Mouse (Mus musculus): ENCODE data around the gene Eva1c. TPM values are rescaled to one million over a fixed set of nuclear protein-coding genes. Genes with fewer than 3 reads are reported as not detected.
A peak's percentile ranks its signal among the peaks of the same experiment; 100 is the strongest.

Gene Eva1c
- polyA plus RNA-seq, 1 experiment from 2014 or later: 0.52 TPM

DNA sequence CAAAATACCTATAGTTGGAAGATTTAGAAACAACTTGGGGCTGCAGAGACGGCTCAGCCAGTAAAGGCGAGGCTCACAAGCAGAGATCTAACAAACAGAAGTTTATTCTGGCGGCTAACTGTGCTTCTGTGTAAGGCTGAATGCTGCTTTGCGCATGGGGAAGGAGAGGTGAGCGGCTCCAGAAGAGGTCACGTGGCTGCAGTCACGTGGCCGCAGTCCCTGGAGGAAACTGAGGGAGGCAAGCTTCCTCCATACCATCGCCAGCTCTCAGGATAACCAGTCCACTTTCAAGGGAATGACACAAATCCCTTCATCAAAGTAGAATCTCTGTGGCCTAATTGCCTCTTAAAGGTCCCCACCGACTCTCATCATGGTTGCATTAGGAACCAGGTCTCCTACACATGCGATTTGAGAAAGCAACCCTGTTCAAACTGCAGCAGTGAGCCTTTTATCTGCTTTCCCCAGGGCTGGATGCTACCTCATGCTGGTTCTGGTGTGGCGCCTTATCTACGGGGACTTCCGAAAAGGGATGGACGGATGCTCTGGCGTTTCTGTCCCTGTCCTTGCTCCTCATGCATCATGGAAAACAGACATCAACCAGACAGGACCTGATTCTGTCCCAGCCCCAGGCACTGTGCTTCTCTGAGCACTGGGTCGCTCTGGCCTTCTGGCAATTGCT, 84.5 kb downstream of the Eva1c start:
- H3K9ac ChIP-seq (replicated peaks; ENCODE audit: low read length): no peak overlapping the region
- H3K4me3 ChIP-seq (ENCODE audit: low read depth, low read length): no peak overlapping the region
- ATAC-seq (replicated peaks; ENCODE audit: insufficient number of reproducible peaks, low FRiP score, low TSS enrichment, low read depth) (no peak), DNase-seq (ENCODE audit: low spot score) (no peak)
- H3K27me3 ChIP-seq (ENCODE audit: control insufficient read depth, insufficient read depth, low read length): no peaks in the 10 kb centered on the region
- H3K27ac ChIP-seq (replicated peaks; ENCODE audit: low read depth, low read length): no peak overlapping the region
- no peaks in the 10 kb centered on the region for H3K9me3 ChIP-seq (replicated peaks; ENCODE audit: control insufficient read depth, low read length)
- no peak overlapping the region for H3K4me2 ChIP-seq (ENCODE audit: low read depth, low read length)
- H3K4me1 ChIP-seq (ENCODE audit: control insufficient read depth, insufficient read depth, low read length): no peaks in the 10 kb centered on the region
- H3K36me3 ChIP-seq (replicated peaks; ENCODE audit: control insufficient read depth, insufficient read depth, low read depth, low read length): no peaks in the 10 kb centered on the region
- WGBS: 80% methylated on average over 17 of the region's 17 CpGs

DNA sequence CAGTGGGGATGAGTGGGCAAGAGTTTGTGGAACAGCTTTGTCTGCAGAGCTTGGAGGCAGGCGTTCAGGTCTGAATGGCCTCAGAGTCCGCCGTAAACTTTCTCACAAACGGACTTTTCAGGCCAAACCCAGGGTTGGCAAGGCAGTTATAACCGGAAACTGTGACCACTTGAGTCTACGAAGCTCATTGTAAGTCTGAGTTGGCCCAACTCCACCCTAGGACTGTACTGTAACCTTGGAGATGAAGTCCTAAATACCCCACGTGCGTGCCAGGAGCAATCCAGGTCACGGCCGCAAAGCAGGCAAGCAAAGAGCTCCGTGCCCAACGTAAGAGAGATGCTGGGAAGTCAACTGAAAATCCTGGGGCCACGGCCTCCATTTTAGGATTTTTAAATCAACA, 85.2 kb downstream of the Eva1c start:
- H3K9me3 ChIP-seq (replicated peaks; ENCODE audit: control insufficient read depth, low read length): no peaks in the 10 kb centered on the region
- no peak for DNase-seq (ENCODE audit: low spot score)
- H3K27ac ChIP-seq (replicated peaks; ENCODE audit: low read depth, low read length): no peak overlapping the region
- H3K4me3 ChIP-seq (ENCODE audit: low read depth, low read length): no peak overlapping the region
- no peak overlapping the region for H3K4me2 ChIP-seq (ENCODE audit: low read depth, low read length)
- 94% methylated on average over 13 of the region's 13 CpGs for WGBS
- no peak overlapping the region for H3K9ac ChIP-seq (replicated peaks; ENCODE audit: low read length)
- H3K36me3 ChIP-seq (replicated peaks; ENCODE audit: control insufficient read depth, insufficient read depth, low read depth, low read length): no peaks in the 10 kb centered on the region
- no peak for ATAC-seq (replicated peaks; ENCODE audit: insufficient number of reproducible peaks, low FRiP score, low TSS enrichment, low read depth)
- H3K27me3 ChIP-seq (ENCODE audit: control insufficient read depth, insufficient read depth, low read length): no peaks in the 10 kb centered on the region
- H3K4me1 ChIP-seq (ENCODE audit: control insufficient read depth, insufficient read depth, low read length): no peaks in the 10 kb centered on the region

DNA sequence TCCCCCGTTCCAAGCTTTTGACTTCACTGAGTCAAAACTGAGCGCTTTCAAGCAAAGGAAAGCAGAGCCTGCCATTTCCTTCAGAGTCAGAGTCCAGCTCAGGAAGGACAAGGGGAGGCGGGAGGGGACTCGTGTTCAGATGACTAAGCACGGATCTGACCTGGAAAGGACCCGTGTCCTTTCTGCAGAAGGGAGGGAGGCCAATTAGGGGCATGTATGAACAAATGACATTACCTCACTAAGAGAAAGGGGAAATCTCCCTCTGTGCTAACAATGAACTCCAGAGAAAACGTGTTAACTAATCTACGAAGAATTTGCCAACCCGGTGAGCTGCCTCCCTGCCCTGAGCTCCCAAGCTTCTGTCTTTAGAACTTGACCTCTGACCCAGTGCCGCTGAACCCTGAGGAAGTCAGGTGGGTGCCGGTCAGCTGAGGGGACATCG, 89.5 kb downstream of the Eva1c start:
- 40% methylated on average over 12 of the region's 12 CpGs for WGBS
- Histone ChIP-seq H3K9ac (replicated peaks; ENCODE audit: low read length) (no peak overlapping the region), H3K4me1 (ENCODE audit: control insufficient read depth, insufficient read depth, low read length) (no peaks in the 10 kb centered on the region), H3K27ac (replicated peaks; ENCODE audit: low read depth, low read length) (no peak overlapping the region), H3K4me2 (ENCODE audit: low read depth, low read length) (no peak overlapping the region), H3K4me3 (ENCODE audit: low read depth, low read length) (no peak overlapping the region), H3K36me3 (replicated peaks; ENCODE audit: control insufficient read depth, insufficient read depth, low read depth, low read length) (no peaks in the 10 kb centered on the region), H3K27me3 (ENCODE audit: control insufficient read depth, insufficient read depth, low read length) (no peaks in the 10 kb centered on the region), H3K9me3 (replicated peaks; ENCODE audit: control insufficient read depth, low read length) (no peaks in the 10 kb centered on the region)
- no peak for ATAC-seq (replicated peaks; ENCODE audit: insufficient number of reproducible peaks, low FRiP score, low TSS enrichment, low read depth)
- peak; percentile 28 for DNase-seq (ENCODE audit: low spot score)

DNA sequence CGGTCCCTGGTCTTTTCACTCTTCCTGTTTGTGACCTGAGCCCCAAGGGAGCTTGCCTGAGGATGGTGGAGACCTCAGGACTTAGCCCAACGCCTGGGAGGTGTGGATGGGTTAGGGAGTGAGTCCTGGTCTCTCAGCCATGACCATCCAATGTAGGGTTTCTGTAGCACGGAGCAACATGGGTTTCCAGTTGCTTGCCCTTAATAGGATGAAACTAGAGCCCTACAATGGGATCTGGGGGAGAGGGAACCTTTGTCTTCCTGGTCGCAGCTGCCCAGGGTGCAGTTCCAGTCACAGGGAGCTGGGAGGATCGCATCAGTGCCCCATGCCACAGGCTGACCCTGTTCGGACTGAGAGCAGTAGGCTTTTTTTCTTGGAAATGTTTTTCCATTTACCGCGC, 90.6 kb downstream of the Eva1c start:
- no peak for DNase-seq (ENCODE audit: low spot score)
- no peak for ATAC-seq (replicated peaks; ENCODE audit: insufficient number of reproducible peaks, low FRiP score, low TSS enrichment, low read depth)
- no peaks in the 10 kb centered on the region for H3K36me3 ChIP-seq (replicated peaks; ENCODE audit: control insufficient read depth, insufficient read depth, low read depth, low read length)
- no peaks in the 10 kb centered on the region for H3K27me3 ChIP-seq (ENCODE audit: control insufficient read depth, insufficient read depth, low read length)
- H3K9me3 ChIP-seq (replicated peaks; ENCODE audit: control insufficient read depth, low read length): no peaks in the 10 kb centered on the region
- H3K4me3 ChIP-seq (ENCODE audit: low read depth, low read length): no peak overlapping the region
- no peaks in the 10 kb centered on the region for H3K4me1 ChIP-seq (ENCODE audit: control insufficient read depth, insufficient read depth, low read length)
- H3K4me2 ChIP-seq (ENCODE audit: low read depth, low read length): no peak overlapping the region
- H3K27ac ChIP-seq (replicated peaks; ENCODE audit: low read depth, low read length): no peak overlapping the region
- WGBS: 61% methylated on average over 8 of the region's 8 CpGs
- H3K9ac ChIP-seq (replicated peaks; ENCODE audit: low read length): no peak overlapping the region

DNA sequence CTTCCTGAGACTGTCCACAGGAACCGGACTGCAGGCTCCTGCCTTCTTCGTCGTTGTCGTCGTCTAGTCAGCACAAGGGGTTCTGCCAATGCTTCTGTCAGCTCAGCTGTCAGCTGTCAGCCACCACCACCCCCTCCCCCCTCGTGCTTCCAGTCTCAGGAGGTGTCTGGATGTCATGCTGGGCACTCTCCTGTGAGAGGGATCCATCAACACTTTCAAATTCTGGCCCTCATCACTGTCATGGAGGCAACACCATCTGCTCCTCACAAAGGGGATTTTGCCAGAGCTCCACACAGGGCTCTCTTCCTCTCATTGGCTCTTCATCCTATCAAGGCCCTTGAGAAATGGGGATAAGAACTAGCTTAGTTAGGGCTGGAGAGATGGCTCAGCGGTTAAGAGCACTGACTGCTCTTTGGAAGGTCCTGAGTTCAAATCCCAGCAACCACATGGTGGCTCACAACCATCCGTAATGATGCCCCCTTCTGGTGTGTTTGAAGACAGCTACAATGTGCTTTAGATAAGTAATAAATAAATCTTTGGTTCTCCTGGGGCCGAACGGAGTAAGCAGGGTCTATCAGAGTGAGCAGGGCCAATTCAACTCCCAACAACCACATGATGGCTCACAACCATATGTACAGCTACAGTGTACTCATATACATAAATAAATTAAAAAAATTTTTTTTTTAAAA, 95.1 kb downstream of the Eva1c start:
- Histone ChIP-seq H3K4me2 (ENCODE audit: low read depth, low read length) (no peak overlapping the region), H3K4me3 (ENCODE audit: low read depth, low read length) (no peak overlapping the region), H3K27me3 (ENCODE audit: control insufficient read depth, insufficient read depth, low read length) (no peaks in the 10 kb centered on the region), H3K27ac (replicated peaks; ENCODE audit: low read depth, low read length) (no peak overlapping the region), H3K36me3 (replicated peaks; ENCODE audit: control insufficient read depth, insufficient read depth, low read depth, low read length) (no peaks in the 10 kb centered on the region), H3K9me3 (replicated peaks; ENCODE audit: control insufficient read depth, low read length) (no peaks in the 10 kb centered on the region), H3K4me1 (ENCODE audit: control insufficient read depth, insufficient read depth, low read length) (no peaks in the 10 kb centered on the region), H3K9ac (replicated peaks; ENCODE audit: low read length) (no peak overlapping the region)
- ATAC-seq (replicated peaks; ENCODE audit: insufficient number of reproducible peaks, low FRiP score, low TSS enrichment, low read depth) (no peak), DNase-seq (ENCODE audit: low spot score) (no peak)
- WGBS: 52% methylated on average over 10 of the region's 10 CpGs

DNA sequence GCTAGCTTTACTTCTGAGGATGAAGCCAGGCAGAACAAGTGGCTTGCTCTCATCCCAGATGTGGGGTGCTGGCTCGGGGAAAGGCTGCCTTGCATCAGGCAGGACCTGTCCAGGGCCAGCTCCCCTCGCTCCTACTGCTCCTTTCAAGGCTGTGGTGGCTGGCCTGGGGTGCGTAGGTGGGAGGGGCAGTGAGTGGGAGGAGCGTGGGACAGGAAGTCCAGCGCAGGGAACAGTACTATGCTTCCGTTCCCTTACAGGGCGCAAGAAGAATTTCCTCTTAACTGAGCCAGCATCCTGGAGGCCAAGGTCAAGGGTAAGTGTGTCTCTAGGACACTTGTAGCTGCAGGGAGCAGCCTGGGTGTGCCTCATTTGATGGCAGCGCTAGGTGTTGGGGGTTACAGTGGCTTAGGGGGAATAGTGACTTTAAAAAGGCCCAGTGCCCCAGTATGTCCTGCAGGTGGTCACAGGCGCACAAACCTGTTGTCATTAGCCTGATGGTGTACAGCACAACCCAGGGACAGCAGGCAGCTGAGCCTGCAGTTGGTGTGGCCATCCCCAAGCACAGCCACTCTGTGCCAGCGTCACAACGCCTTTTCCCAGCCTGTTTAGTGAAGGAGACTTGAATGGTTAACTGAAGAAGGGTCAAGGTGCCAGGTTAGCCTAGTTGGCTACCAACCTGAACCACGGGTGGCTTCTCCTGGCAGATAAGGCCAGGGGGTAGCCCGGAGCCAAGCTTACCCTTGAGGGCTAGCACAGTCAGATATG, 98.3 kb downstream of the Eva1c start:
- no peak for DNase-seq (ENCODE audit: low spot score)
- Histone ChIP-seq H3K27me3 (ENCODE audit: control insufficient read depth, insufficient read depth, low read length) (no peaks in the 10 kb centered on the region), H3K4me2 (ENCODE audit: low read depth, low read length) (no peak overlapping the region), H3K36me3 (replicated peaks; ENCODE audit: control insufficient read depth, insufficient read depth, low read depth, low read length) (no peaks in the 10 kb centered on the region), H3K4me1 (ENCODE audit: control insufficient read depth, insufficient read depth, low read length) (no peaks in the 10 kb centered on the region), H3K27ac (replicated peaks; ENCODE audit: low read depth, low read length) (no peak overlapping the region), H3K9me3 (replicated peaks; ENCODE audit: control insufficient read depth, low read length) (no peaks in the 10 kb centered on the region), H3K4me3 (ENCODE audit: low read depth, low read length) (no peak overlapping the region), H3K9ac (replicated peaks; ENCODE audit: low read length) (no peak overlapping the region)
- ATAC-seq (replicated peaks; ENCODE audit: insufficient number of reproducible peaks, low FRiP score, low TSS enrichment, low read depth): no peak
- WGBS: 84% methylated on average over 13 of the region's 13 CpGs

DNA sequence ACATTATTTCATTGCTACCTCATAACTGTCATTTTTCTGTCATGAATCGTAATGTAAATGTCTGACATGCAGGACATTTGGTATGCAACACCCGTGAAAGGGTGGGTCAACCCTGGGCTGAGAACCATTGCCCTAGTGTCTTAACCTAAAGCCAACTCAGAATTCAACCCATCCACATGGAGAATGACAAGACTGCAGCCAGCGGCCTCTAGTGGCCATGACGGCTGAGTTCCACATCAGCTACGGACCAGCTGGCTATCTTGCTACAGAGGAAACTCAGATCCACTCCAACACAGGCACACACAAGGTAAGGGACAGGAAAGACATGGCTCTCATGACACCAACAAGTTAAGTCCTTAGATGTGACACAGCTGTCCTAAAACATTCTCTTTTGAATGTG, 98.9 kb downstream of the Eva1c start:
- no peaks in the 10 kb centered on the region for H3K9me3 ChIP-seq (replicated peaks; ENCODE audit: control insufficient read depth, low read length)
- no peak overlapping the region for H3K4me3 ChIP-seq (ENCODE audit: low read depth, low read length)
- H3K27me3 ChIP-seq (ENCODE audit: control insufficient read depth, insufficient read depth, low read length): no peaks in the 10 kb centered on the region
- ATAC-seq (replicated peaks; ENCODE audit: insufficient number of reproducible peaks, low FRiP score, low TSS enrichment, low read depth): 0 out of 2 replicates have a peak, but pooled peaks have one; percentile 32
- no peaks in the 10 kb centered on the region for H3K36me3 ChIP-seq (replicated peaks; ENCODE audit: control insufficient read depth, insufficient read depth, low read depth, low read length)
- 28% methylated on average over 5 of the region's 5 CpGs for WGBS
- H3K4me1 ChIP-seq (ENCODE audit: control insufficient read depth, insufficient read depth, low read length): no peaks in the 10 kb centered on the region
- DNase-seq (ENCODE audit: low spot score): peak; percentile 77
- H3K4me2 ChIP-seq (ENCODE audit: low read depth, low read length): no peak overlapping the region
- H3K9ac ChIP-seq (replicated peaks; ENCODE audit: low read length): no peak overlapping the region
- H3K27ac ChIP-seq (replicated peaks; ENCODE audit: low read depth, low read length): no peak overlapping the region

DNA sequence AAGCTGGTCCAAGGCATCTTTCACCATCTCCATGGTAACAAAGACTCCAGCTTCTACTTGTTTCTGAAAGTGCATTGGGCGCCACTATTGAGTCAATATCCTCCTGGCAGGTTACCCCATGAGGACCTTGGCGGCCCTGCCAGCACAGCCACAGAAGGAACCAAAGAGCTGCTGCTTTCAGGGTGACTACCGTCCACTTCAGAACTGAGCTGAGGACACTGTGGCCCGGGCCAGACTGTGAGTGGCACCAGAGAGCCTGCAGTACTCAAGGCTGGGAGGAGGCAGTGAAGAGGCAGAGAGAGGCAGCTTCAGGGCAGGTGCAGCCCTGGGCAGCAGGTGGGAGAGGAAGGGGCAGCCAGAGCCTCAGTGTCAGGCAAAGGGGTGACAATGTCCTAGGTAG, 100.9 kb downstream of the Eva1c start:
- Histone ChIP-seq H3K9ac (replicated peaks; ENCODE audit: low read length) (no peak overlapping the region), H3K4me2 (ENCODE audit: low read depth, low read length) (no peak overlapping the region), H3K27me3 (ENCODE audit: control insufficient read depth, insufficient read depth, low read length) (no peaks in the 10 kb centered on the region), H3K36me3 (replicated peaks; ENCODE audit: control insufficient read depth, insufficient read depth, low read depth, low read length) (no peaks in the 10 kb centered on the region), H3K4me3 (ENCODE audit: low read depth, low read length) (no peak overlapping the region), H3K4me1 (ENCODE audit: control insufficient read depth, insufficient read depth, low read length) (no peaks in the 10 kb centered on the region), H3K27ac (replicated peaks; ENCODE audit: low read depth, low read length) (no peak overlapping the region), H3K9me3 (replicated peaks; ENCODE audit: control insufficient read depth, low read length) (no peaks in the 10 kb centered on the region)
- ATAC-seq (replicated peaks; ENCODE audit: insufficient number of reproducible peaks, low FRiP score, low TSS enrichment, low read depth) (no peak), DNase-seq (ENCODE audit: low spot score) (no peak)
- 79% methylated on average over 4 of the region's 4 CpGs for WGBS
